Mouse (Mus musculus) bone marrow macrophage, adult 2 months (primary cell): ENCODE data around the gene Gm28961.
"Not testable (repeated sequence)": the region's sequence is repeated elsewhere in the genome, so short reads cannot be mapped to it uniquely, and the experiment has no call there.

ENCODE experiments used
- CTCF ChIP-seq: IDR thresholded peaks from 2 replicates; pipeline ENCODE4 v1.5.1; 2012; ENCODE audit warnings: low read depth, mild to moderate bottlenecking, low read length, moderate library complexity
- POLR2A ChIP-seq: IDR thresholded peaks from 2 replicates; pipeline ENCODE4 v1.6.1; 2012; ENCODE audit warnings: mild to moderate bottlenecking, low read depth, low read length, borderline replicate concordance

GRCm38 (mm10) chrY:57705397-57705796, at the start of gene Gm28961:
- not testable (repeated sequence) for TF ChIP-seq CTCF, POLR2A
